Mouse (Mus musculus) embryonic facial prominence, embryonic 14.5 days (tissue): Measurements from ENCODE around the gene Rbm38. TPM values are rescaled to one million over a fixed set of nuclear protein-coding genes. Genes with fewer than 3 reads are reported as not detected.

Experiments
- ATAC-seq: fragments of 200-750 bp; cut with Nextera tagmentation; 2 replicates; pipeline ENCODE4 v1.8.0; 2017; ENCODE audit warnings: low read depth, moderate number of reproducible peaks, moderate TSS enrichment
- DNase-seq: peaks from one replicate; pipeline ENCODE4 v3.0.0-alpha.2; 2015; ENCODE audit warnings: low spot score
- H3K27ac ChIP-seq: fragments of 300-500 bp; sonication (generic); replicated peaks from 2 replicates; pipeline ENCODE4 v1.5.1; 2014; ENCODE audit warnings: low read depth, mild to moderate bottlenecking, low read length, moderate library complexity
- H3K27me3 ChIP-seq: fragments of 300-500 bp; sonication (generic); replicated peaks from 2 replicates; pipeline ENCODE4 v1.6.1; 2014; ENCODE audit warnings: low read length; ENCODE audit not compliant: control insufficient read depth, insufficient read depth
- H3K36me3 ChIP-seq: fragments of 300-500 bp; sonication (generic); 2 replicates; pipeline ENCODE4 v1.6.1; 2014; ENCODE audit warnings: low read length, mixed read lengths; ENCODE audit not compliant: control insufficient read depth, insufficient read depth
- H3K4me1 ChIP-seq: fragments of 300-500 bp; sonication (generic); 2 replicates; pipeline ENCODE4 v1.6.1; 2014; ENCODE audit warnings: antibody characterized with exemption, low read length; ENCODE audit not compliant: control insufficient read depth, insufficient read depth
- H3K4me2 ChIP-seq: fragments of 300-500 bp; sonication (generic); 2 replicates; pipeline ENCODE4 v1.6.1; 2014; ENCODE audit warnings: low read depth, mild to moderate bottlenecking, low read length, moderate library complexity, mixed read lengths
- H3K4me3 ChIP-seq: fragments of 300-500 bp; sonication (generic); 2 replicates; pipeline ENCODE4 v1.5.1; 2014; ENCODE audit warnings: low read depth, mild to moderate bottlenecking, low read length
- H3K9ac ChIP-seq: fragments of 300-500 bp; sonication (generic); 2 replicates; pipeline ENCODE4 v1.6.1; 2014; ENCODE audit warnings: low read depth, mild to moderate bottlenecking, low read length, moderate library complexity, mixed read lengths
- H3K9me3 ChIP-seq: fragments of 300-500 bp; sonication (generic); 2 replicates; pipeline ENCODE4 v1.6.1; 2016; ENCODE audit warnings: low read length; ENCODE audit not compliant: control insufficient read depth
- WGBS: fragments of 180-500 bp; shearing (Covaris S2); extraction: QIAGEN DNeasy Blood & Tissue Kit; methylation state at CpG from one replicate; pipeline ENCODE4 v1.1.7; 2014; 5-methylcytosine and 5-hydroxymethylcytosine counted together
- polyA plus RNA-seq: library from polyadenylated mRNA; unstranded; fragments of >200 nt; fragmentation: Nextera tagmentation; extraction: Ambion mirVana; gene quantifications from 2 replicates; pipeline ENCODE4 v1.2.1, GENCODE M21; 2014

Gene Rbm38
- polyA plus RNA-seq, 1 experiment from 2014 or later, result 48.1 TPM

- WGBS, result 17% methylated on average over 8 of the region's 8 CpGs
- Histone ChIP-seq H3K27ac (peak overlapping the region; percentile 90), H3K4me1 (peaks cover 9% of the 10 kb centered on the region)
Measured at GRCm38 (mm10) chr2:173000921-173001320, 19.4 kb upstream of the Rbm38 start.

GRCm38 (mm10) chr2:173003737-173004136 is 16.6 kb upstream of the Rbm38 start:
- Histone ChIP-seq H3K9me3 (no peaks in the 10 kb centered on the region), H3K4me1 (peaks cover 9% of the 10 kb centered on the region), H3K27ac (no peak overlapping the region), H3K27me3 (no peaks in the 10 kb centered on the region), H3K4me2 (no peak overlapping the region), H3K36me3 (peaks cover 62% of the 10 kb centered on the region), H3K9ac (no peak overlapping the region), H3K4me3 (no peak overlapping the region)
- 90% methylated on average over 8 of the region's 8 CpGs for WGBS
- DNase-seq (no peak), ATAC-seq (no peak)

More at GRCm38 (mm10) chr2:173000921-173001320, 19.4 kb upstream of the Rbm38 start:
- ATAC-seq (no peak), DNase-seq (no peak)
- H3K4me3 ChIP-seq, result peak overlapping the region; percentile 97
- no peaks in the 10 kb centered on the region for H3K9me3 ChIP-seq
- H3K36me3 ChIP-seq, result peaks cover 34% of the 10 kb centered on the region
- H3K9ac ChIP-seq, result peak overlapping the region; percentile 96
- no peaks in the 10 kb centered on the region for H3K27me3 ChIP-seq
- H3K4me2 ChIP-seq, result peak overlapping the region; percentile 86

DNA sequence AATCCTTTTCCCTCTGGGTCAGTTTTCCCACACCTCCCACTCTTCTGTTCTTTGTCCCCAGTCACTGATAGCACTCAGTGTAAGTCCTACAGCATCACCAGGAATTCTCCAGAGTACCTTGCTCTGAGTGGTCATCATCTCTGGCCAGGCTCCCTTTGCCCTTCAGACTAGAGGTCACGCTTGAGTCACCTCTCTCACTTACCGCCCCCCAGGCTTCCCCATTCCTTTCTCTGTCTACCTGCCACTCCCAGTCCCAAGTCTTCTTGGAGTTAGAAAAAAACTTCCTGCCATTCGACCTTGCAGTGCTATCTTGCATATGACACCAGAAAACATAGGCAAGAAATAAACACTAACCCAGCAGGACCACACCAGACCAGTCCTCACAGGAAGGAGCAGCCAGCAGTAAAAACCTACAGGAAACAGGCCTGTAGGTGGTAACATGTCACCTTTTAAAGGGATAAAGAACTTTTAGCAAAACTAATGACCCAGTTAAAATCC is 10.0 kb upstream of the Rbm38 start:
- no peak for DNase-seq
- no peak overlapping the region for H3K4me2 ChIP-seq
- H3K27ac ChIP-seq, result no peak overlapping the region
- no peaks in the 10 kb centered on the region for H3K27me3 ChIP-seq
- no peak overlapping the region for H3K9ac ChIP-seq
- H3K9me3 ChIP-seq, result no peaks in the 10 kb centered on the region
- 74% methylated on average over 3 of the region's 3 CpGs for WGBS
- H3K36me3 ChIP-seq, result peaks cover 100% of the 10 kb centered on the region
- no peak overlapping the region for H3K4me3 ChIP-seq
- no peaks in the 10 kb centered on the region for H3K4me1 ChIP-seq
- no peak for ATAC-seq

GRCm38 (mm10) chr2:173011440-173011839 is 8.9 kb upstream of the Rbm38 start:
- H3K4me3 ChIP-seq, result no peak overlapping the region
- DNase-seq (no peak), ATAC-seq (no peak)
- no peaks in the 10 kb centered on the region for H3K27me3 ChIP-seq
- no peaks in the 10 kb centered on the region for H3K4me1 ChIP-seq
- no peak overlapping the region for H3K9ac ChIP-seq
- no peak overlapping the region for H3K4me2 ChIP-seq
- peaks cover 98% of the 10 kb centered on the region for H3K36me3 ChIP-seq
- no peak overlapping the region for H3K27ac ChIP-seq
- WGBS, result 96% methylated on average over 8 of the region's 8 CpGs
- H3K9me3 ChIP-seq, result no peaks in the 10 kb centered on the region

GRCm38 (mm10) chr2:173014741-173015287 is 5.5 kb upstream of the Rbm38 start:
- Histone ChIP-seq H3K4me1 (peaks cover 4% of the 10 kb centered on the region; the same call in 1 of the 2 replicates), H3K9ac (no peak overlapping the region), H3K27me3 (no peaks in the 10 kb centered on the region), H3K4me2 (no peak overlapping the region), H3K27ac (no peak overlapping the region), H3K36me3 (peaks cover 64% of the 10 kb centered on the region), H3K9me3 (no peaks in the 10 kb centered on the region), H3K4me3 (no peak overlapping the region)
- ATAC-seq (no peak), DNase-seq (no peak)
- WGBS, result 71% methylated on average over 7 of the region's 7 CpGs

- H3K9ac ChIP-seq, result 0 out of 2 replicates have a peak overlapping the region, but pooled peaks have one; percentile 22
- WGBS, result 46% methylated on average over 6 of the region's 6 CpGs
- H3K27ac ChIP-seq, result no peak overlapping the region
- H3K4me2 ChIP-seq, result no peak overlapping the region
- H3K36me3 ChIP-seq, result peaks cover 33% of the 10 kb centered on the region
- no peaks in the 10 kb centered on the region for H3K9me3 ChIP-seq
- H3K4me1 ChIP-seq, result peaks cover 16% of the 10 kb centered on the region
- peaks cover 10% of the 10 kb centered on the region; the same call in 1 of the 2 replicates for H3K27me3 ChIP-seq
- no peak overlapping the region for H3K4me3 ChIP-seq
- no peak for ATAC-seq
- no peak for DNase-seq
Measured at GRCm38 (mm10) chr2:173017940-173018339, 2.4 kb upstream of the Rbm38 start.

- H3K4me1 ChIP-seq, result peaks cover 22% of the 10 kb centered on the region
- no peak overlapping the region for H3K4me3 ChIP-seq
- H3K9ac ChIP-seq, result no peak overlapping the region
- WGBS, result 25% methylated on average over 8 of the region's 8 CpGs
- ATAC-seq, result no peak
- H3K4me2 ChIP-seq, result no peak overlapping the region
- peaks cover 10% of the 10 kb centered on the region; the same call in 1 of the 2 replicates for H3K27me3 ChIP-seq
- no peak for DNase-seq
- no peak overlapping the region for H3K27ac ChIP-seq
- peaks cover 26% of the 10 kb centered on the region for H3K36me3 ChIP-seq
- H3K9me3 ChIP-seq, result no peaks in the 10 kb centered on the region
Measured at GRCm38 (mm10) chr2:173018618-173019017, 1.7 kb upstream of the Rbm38 start.

- 17% methylated on average over 9 of the region's 9 CpGs for WGBS
- H3K4me1 ChIP-seq, result peaks cover 22% of the 10 kb centered on the region
- peaks cover 10% of the 10 kb centered on the region; the same call in 1 of the 2 replicates for H3K27me3 ChIP-seq
- H3K9me3 ChIP-seq, result no peaks in the 10 kb centered on the region
- DNase-seq (no peak), ATAC-seq (0 out of 2 replicates have a peak, but pooled peaks have one; percentile 7)
- no peak overlapping the region for H3K27ac ChIP-seq
- H3K36me3 ChIP-seq, result peaks cover 19% of the 10 kb centered on the region
- H3K9ac ChIP-seq, result peak overlapping the region; percentile 57
- peak overlapping the region; percentile 89 for H3K4me2 ChIP-seq
- peak overlapping the region; percentile 40 for H3K4me3 ChIP-seq
Measured at GRCm38 (mm10) chr2:173019322-173019721, 976 bp upstream of the Rbm38 start.

GRCm38 (mm10) chr2:173019790-173020189 is 508 bp upstream of the Rbm38 start:
- peak; percentile 95 for DNase-seq
- no peaks in the 10 kb centered on the region for H3K9me3 ChIP-seq
- H3K9ac ChIP-seq, result peak overlapping the region; percentile 57
- peaks cover 10% of the 10 kb centered on the region; the same call in 1 of the 2 replicates for H3K27me3 ChIP-seq
- H3K4me3 ChIP-seq, result peak overlapping the region; percentile 40
- peak overlapping the region; percentile 89 for H3K4me2 ChIP-seq
- ATAC-seq, result peak; percentile 81
- peaks cover 14% of the 10 kb centered on the region for H3K36me3 ChIP-seq
- H3K27ac ChIP-seq, result no peak overlapping the region
- peaks cover 22% of the 10 kb centered on the region for H3K4me1 ChIP-seq
- WGBS, result 0% methylated on average over 17 of the region's 29 CpGs
